Mouse (Mus musculus): ENCODE data around the gene Abcg2. TPM values are rescaled to one million over a fixed set of nuclear protein-coding genes. Genes with fewer than 3 reads are reported as not detected.
A peak's percentile ranks its signal among the peaks of the same experiment; 100 is the strongest.

The Abcg2 gene
- polyA plus RNA-seq, 1 experiment from 2014 or later: 30.1 TPM

DNA sequence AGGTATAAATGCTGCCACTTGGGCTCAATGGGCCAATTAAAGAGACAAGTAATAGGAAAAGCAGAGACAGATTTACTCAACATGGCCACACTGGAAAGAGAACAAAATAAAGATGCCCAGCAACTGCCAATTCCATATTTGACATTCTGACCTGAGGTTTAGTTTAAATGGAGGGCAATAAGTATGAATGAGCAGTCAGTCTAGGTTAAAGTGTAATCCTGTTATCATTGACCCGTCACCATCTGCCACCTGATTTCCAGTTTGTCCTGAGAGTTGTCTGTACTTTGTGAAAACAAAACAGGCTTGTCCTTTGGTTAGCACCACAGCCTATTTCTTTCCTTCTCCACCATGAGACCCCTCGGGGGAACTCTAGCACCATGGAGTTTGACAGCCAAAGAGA, 44.9 kb downstream of the Abcg2 start:
- no peaks in the 10 kb centered on the region for H3K4me1 ChIP-seq (ENCODE audit: control insufficient read depth, insufficient read depth, low read length)
- H3K4me3 ChIP-seq (ENCODE audit: low read depth, low read length): no peak overlapping the region
- H3K9me3 ChIP-seq (ENCODE audit: control insufficient read depth, low read length): no peaks in the 10 kb centered on the region
- no peaks in the 10 kb centered on the region for H3K36me3 ChIP-seq (ENCODE audit: control insufficient read depth, insufficient read depth, low read length)
- no peak overlapping the region for H3K4me2 ChIP-seq (ENCODE audit: low read depth, low read length)
- no peak overlapping the region for H3K27ac ChIP-seq (ENCODE audit: low read depth, low read length)
- no peak for ATAC-seq (ENCODE audit: low read depth)
- WGBS: 84% methylated on average over 2 of the region's 2 CpGs
- no peak overlapping the region for H3K9ac ChIP-seq (replicated peaks; ENCODE audit: low read depth, low read length)
- H3K27me3 ChIP-seq (ENCODE audit: control insufficient read depth, insufficient read depth, low read length): no peaks in the 10 kb centered on the region

GRCm38 (mm10) chr6:58632419-58632818, 48.1 kb downstream of the Abcg2 start:
- H3K36me3 ChIP-seq (ENCODE audit: control insufficient read depth, insufficient read depth, low read length): no peaks in the 10 kb centered on the region
- no peaks in the 10 kb centered on the region for H3K9me3 ChIP-seq (ENCODE audit: control insufficient read depth, low read length)
- no peak overlapping the region for H3K4me3 ChIP-seq (ENCODE audit: low read depth, low read length)
- no peaks in the 10 kb centered on the region for H3K4me1 ChIP-seq (ENCODE audit: control insufficient read depth, insufficient read depth, low read length)
- H3K27me3 ChIP-seq (ENCODE audit: control insufficient read depth, insufficient read depth, low read length): no peaks in the 10 kb centered on the region
- H3K27ac ChIP-seq (ENCODE audit: low read depth, low read length): no peak overlapping the region
- H3K4me2 ChIP-seq (ENCODE audit: low read depth, low read length): no peak overlapping the region
- ATAC-seq (ENCODE audit: low read depth): no peak
- WGBS: 53% methylated on average over 3 of the region's 3 CpGs
- H3K9ac ChIP-seq (replicated peaks; ENCODE audit: low read depth, low read length): no peak overlapping the region

GRCm38 (mm10) chr6:58633731-58634130, 49.4 kb downstream of the Abcg2 start:
- WGBS: 74% methylated on average over 4 of the region's 4 CpGs
- Histone ChIP-seq H3K9ac (replicated peaks; ENCODE audit: low read depth, low read length) (no peak overlapping the region), H3K27ac (ENCODE audit: low read depth, low read length) (no peak overlapping the region), H3K4me2 (ENCODE audit: low read depth, low read length) (no peak overlapping the region), H3K36me3 (ENCODE audit: control insufficient read depth, insufficient read depth, low read length) (no peaks in the 10 kb centered on the region), H3K9me3 (ENCODE audit: control insufficient read depth, low read length) (no peaks in the 10 kb centered on the region), H3K4me3 (ENCODE audit: low read depth, low read length) (no peak overlapping the region), H3K27me3 (ENCODE audit: control insufficient read depth, insufficient read depth, low read length) (no peaks in the 10 kb centered on the region), H3K4me1 (ENCODE audit: control insufficient read depth, insufficient read depth, low read length) (no peaks in the 10 kb centered on the region)
- ATAC-seq (ENCODE audit: low read depth): no peak

DNA sequence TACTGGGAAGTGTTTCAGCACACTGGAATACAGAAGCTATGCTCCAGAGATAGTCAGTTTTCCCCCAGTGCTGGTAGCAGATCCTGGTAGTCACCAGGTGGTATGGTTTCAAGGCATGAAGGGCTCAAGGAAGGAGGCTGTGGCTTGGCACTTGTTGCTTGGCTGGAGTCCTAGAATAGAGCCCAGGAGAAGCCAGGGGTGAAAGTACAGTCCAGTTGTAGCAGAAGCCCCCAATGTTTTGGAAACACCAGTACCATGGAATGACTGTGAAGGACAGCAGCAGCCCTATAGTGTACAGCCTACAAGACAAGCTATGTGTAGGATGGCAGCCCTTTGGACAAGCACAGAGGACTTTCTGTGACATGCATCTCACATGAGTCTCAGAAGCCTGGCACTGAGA, 54.2 kb downstream of the Abcg2 start:
- ATAC-seq (ENCODE audit: low read depth): no peak
- Histone ChIP-seq H3K9ac (replicated peaks; ENCODE audit: low read depth, low read length) (no peak overlapping the region), H3K36me3 (ENCODE audit: control insufficient read depth, insufficient read depth, low read length) (no peaks in the 10 kb centered on the region), H3K4me1 (ENCODE audit: control insufficient read depth, insufficient read depth, low read length) (0 out of 2 replicates have a peak, but pooled peaks cover 2% of the 10 kb centered on the region), H3K27ac (ENCODE audit: low read depth, low read length) (no peak overlapping the region), H3K27me3 (ENCODE audit: control insufficient read depth, insufficient read depth, low read length) (no peaks in the 10 kb centered on the region), H3K9me3 (ENCODE audit: control insufficient read depth, low read length) (no peaks in the 10 kb centered on the region), H3K4me3 (ENCODE audit: low read depth, low read length) (no peak overlapping the region), H3K4me2 (ENCODE audit: low read depth, low read length) (no peak overlapping the region)

- Histone ChIP-seq H3K9me3 (ENCODE audit: control insufficient read depth, low read length) (no peaks in the 10 kb centered on the region), H3K9ac (replicated peaks; ENCODE audit: low read depth, low read length) (no peak overlapping the region), H3K4me3 (ENCODE audit: low read depth, low read length) (no peak overlapping the region), H3K4me2 (ENCODE audit: low read depth, low read length) (no peak overlapping the region), H3K36me3 (ENCODE audit: control insufficient read depth, insufficient read depth, low read length) (no peaks in the 10 kb centered on the region), H3K27ac (ENCODE audit: low read depth, low read length) (no peak overlapping the region), H3K27me3 (ENCODE audit: control insufficient read depth, insufficient read depth, low read length) (no peaks in the 10 kb centered on the region), H3K4me1 (ENCODE audit: control insufficient read depth, insufficient read depth, low read length) (0 out of 2 replicates have a peak, but pooled peaks cover 2% of the 10 kb centered on the region)
- ATAC-seq (ENCODE audit: low read depth): no peak
- WGBS: 91% methylated on average over 2 of the region's 2 CpGs
These were observed 55.1 kb downstream of the Abcg2 start for GRCm38 (mm10) chr6:58639391-58639790.

- H3K4me1 ChIP-seq (ENCODE audit: control insufficient read depth, insufficient read depth, low read length): 0 out of 2 replicates have a peak, but pooled peaks cover 2% of the 10 kb centered on the region
- H3K27ac ChIP-seq (ENCODE audit: low read depth, low read length): peak overlapping the region; percentile 28; the same call in 1 of the 2 replicates
- peak overlapping the region; percentile 48 for H3K4me3 ChIP-seq (ENCODE audit: low read depth, low read length)
- no peaks in the 10 kb centered on the region for H3K27me3 ChIP-seq (ENCODE audit: control insufficient read depth, insufficient read depth, low read length)
- H3K9ac ChIP-seq (replicated peaks; ENCODE audit: low read depth, low read length): peak overlapping the region; percentile 58
- H3K9me3 ChIP-seq (ENCODE audit: control insufficient read depth, low read length): no peaks in the 10 kb centered on the region
- H3K36me3 ChIP-seq (ENCODE audit: control insufficient read depth, insufficient read depth, low read length): no peaks in the 10 kb centered on the region
- WGBS: 1% methylated on average over 50 of the region's 50 CpGs
- peak overlapping the region; percentile 81 for H3K4me2 ChIP-seq (ENCODE audit: low read depth, low read length)
- peak; percentile 100 for ATAC-seq (ENCODE audit: low read depth)
These were observed 56.2 kb downstream of the Abcg2 start for GRCm38 (mm10) chr6:58640333-58641018.

DNA sequence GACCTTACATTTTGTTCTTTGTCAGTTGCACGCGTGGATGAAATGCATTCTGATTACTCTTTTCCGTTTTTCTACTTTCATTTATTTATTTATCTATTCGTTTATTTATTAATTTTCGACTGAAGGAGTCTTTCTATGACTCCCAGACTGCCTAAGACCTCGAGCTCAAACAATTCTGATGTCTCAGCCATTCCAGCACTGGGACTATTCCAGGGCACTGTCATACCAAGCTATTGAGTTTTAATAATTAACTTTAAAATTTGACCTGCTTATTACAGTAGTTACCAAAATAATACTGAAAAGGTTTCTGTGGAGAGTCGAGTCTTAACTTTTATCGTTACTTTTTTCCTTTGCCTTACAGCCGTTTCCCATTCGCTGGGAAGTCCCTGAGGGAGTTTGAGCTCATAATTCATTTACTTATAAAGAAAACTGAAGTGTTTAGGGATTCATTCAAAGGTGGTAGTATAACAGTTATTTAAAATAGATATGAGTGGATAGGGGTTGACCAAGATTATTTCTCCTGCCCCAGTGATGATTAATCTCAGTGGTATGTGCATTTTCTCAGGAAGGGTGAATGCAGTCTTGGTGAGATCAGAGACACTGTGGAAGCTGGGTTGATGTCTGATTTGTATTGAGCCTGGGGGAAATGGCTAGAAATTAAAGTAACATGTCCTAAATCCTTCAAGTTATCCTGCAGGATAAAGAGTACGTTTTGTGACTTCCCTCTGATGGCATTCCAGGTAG, 56.9 kb downstream of the Abcg2 start:
- Histone ChIP-seq H3K4me3 (ENCODE audit: low read depth, low read length) (peak overlapping the region; percentile 48), H3K27me3 (ENCODE audit: control insufficient read depth, insufficient read depth, low read length) (no peaks in the 10 kb centered on the region), H3K27ac (ENCODE audit: low read depth, low read length) (no peak overlapping the region), H3K4me2 (ENCODE audit: low read depth, low read length) (peak overlapping the region; percentile 81), H3K4me1 (ENCODE audit: control insufficient read depth, insufficient read depth, low read length) (0 out of 2 replicates have a peak, but pooled peaks cover 2% of the 10 kb centered on the region), H3K9me3 (ENCODE audit: control insufficient read depth, low read length) (no peaks in the 10 kb centered on the region), H3K9ac (replicated peaks; ENCODE audit: low read depth, low read length) (no peak overlapping the region), H3K36me3 (ENCODE audit: control insufficient read depth, insufficient read depth, low read length) (no peaks in the 10 kb centered on the region)
- no peak for ATAC-seq (ENCODE audit: low read depth)
- WGBS: 50% methylated on average over 11 of the region's 11 CpGs

GRCm38 (mm10) chr6:58642191-58642590, 57.9 kb downstream of the Abcg2 start:
- Histone ChIP-seq H3K9ac (replicated peaks; ENCODE audit: low read depth, low read length) (no peak overlapping the region), H3K27me3 (ENCODE audit: control insufficient read depth, insufficient read depth, low read length) (no peaks in the 10 kb centered on the region), H3K36me3 (ENCODE audit: control insufficient read depth, insufficient read depth, low read length) (no peaks in the 10 kb centered on the region), H3K9me3 (ENCODE audit: control insufficient read depth, low read length) (no peaks in the 10 kb centered on the region), H3K4me3 (ENCODE audit: low read depth, low read length) (no peak overlapping the region), H3K27ac (ENCODE audit: low read depth, low read length) (no peak overlapping the region), H3K4me1 (ENCODE audit: control insufficient read depth, insufficient read depth, low read length) (0 out of 2 replicates have a peak, but pooled peaks cover 2% of the 10 kb centered on the region), H3K4me2 (ENCODE audit: low read depth, low read length) (no peak overlapping the region)
- 87% methylated on average over 2 of the region's 2 CpGs for WGBS
- no peak for ATAC-seq (ENCODE audit: low read depth)

- Histone ChIP-seq H3K9me3 (ENCODE audit: control insufficient read depth, low read length) (no peaks in the 10 kb centered on the region), H3K4me1 (ENCODE audit: control insufficient read depth, insufficient read depth, low read length) (0 out of 2 replicates have a peak, but pooled peaks cover 2% of the 10 kb centered on the region), H3K27me3 (ENCODE audit: control insufficient read depth, insufficient read depth, low read length) (no peaks in the 10 kb centered on the region), H3K4me2 (ENCODE audit: low read depth, low read length) (no peak overlapping the region), H3K4me3 (ENCODE audit: low read depth, low read length) (no peak overlapping the region), H3K36me3 (ENCODE audit: control insufficient read depth, insufficient read depth, low read length) (no peaks in the 10 kb centered on the region), H3K9ac (replicated peaks; ENCODE audit: low read depth, low read length) (no peak overlapping the region), H3K27ac (ENCODE audit: low read depth, low read length) (no peak overlapping the region)
- ATAC-seq (ENCODE audit: low read depth): no peak
- 91% methylated on average over 2 of the region's 2 CpGs for WGBS
These were observed 60.3 kb downstream of the Abcg2 start for GRCm38 (mm10) chr6:58644586-58644985.

Measured in neural tube, embryonic 14.5 days (tissue).